Mouse (Mus musculus) v-Abl transformed pro-B cells (cell line): ENCODE measurements around the gene Prlr.

Experiments used
- in situ Hi-C, 2 experiments: fragments of 400-800 bp; cut with MboI; formaldehyde crosslinking; loops; one replicate each; pipeline ENCODE4 v1.15.1; 2025; ENCODE audit not compliant: unreplicated experiment in 2 of 2

Gene Prlr

DNA sequence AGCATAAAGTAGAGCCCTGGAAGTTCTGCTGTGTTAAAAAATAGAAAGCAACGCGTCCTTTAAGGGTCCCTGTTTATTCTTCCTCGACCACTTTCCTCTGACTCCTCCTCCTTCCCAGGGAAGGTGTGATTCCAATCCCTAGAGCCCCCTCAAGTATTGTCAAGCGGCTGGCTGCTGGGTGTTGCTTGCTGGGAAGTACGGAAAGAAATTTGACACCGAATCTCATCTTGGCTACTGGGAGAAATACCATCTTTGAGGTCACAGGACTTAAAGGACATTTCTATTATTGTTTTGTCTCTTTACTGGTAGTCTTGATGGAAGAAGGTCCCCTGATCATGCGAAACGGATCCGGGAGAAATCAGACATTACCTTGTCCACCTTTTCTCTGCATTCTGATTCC, at the start of gene Prlr:
TSS of gene Prlr (plus strand) at position 156 of the 400 bp plus-strand sequence.
- in situ Hi-C loops = no loop called here

DNA sequence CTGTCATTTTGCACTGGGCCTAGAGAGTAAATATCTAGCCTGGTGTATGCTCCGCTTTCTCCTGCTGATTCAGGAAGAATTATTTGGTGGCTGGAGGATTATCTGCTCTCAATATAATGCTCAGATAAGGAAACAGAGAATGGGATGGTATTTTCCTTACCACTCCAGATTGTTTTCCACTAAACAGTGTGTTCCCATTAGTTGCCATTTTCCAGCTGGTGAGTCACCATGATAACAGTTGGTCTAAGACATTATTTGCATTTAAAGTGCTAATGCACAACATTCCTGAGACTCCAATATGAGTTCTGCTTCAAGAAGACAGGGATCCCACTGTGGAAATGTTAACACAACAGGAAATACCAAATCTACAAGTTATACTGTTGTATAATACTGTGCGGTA, 43.3 kb upstream of the Prlr start:
- in situ Hi-C loops = no loop called here

- in situ Hi-C loops = no loop called here
These were observed 42.1 kb upstream of the Prlr start for GRCm38 (mm10) chr15:10134889-10135288.

GRCm38 (mm10) chr15:10144520-10144919, 32.5 kb upstream of the Prlr start:
- in situ Hi-C loops = no loop called here

- in situ Hi-C loops = no loop called here
These were observed 28.8 kb upstream of the Prlr start for GRCm38 (mm10) chr15:10148196-10148595.

DNA sequence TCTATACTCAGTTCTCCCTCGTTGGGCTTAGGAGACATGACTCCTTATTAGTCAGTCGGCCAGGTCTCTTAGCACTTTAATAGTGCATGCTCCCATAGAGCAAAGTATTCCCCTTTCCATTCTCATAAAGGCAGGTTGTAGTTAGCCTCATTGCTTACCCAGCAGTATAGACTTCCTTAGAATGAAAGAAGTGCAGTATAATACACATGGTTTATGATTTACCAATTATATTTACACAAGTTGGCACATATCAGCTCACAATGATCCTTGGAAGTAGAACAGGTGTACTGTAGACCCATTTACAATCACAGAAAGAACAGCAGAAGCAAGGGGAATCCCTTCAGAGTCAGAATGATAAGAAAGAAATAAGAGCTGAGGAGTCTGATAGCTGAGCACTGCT, 16.4 kb upstream of the Prlr start:
- in situ Hi-C loops = no loop called here

DNA sequence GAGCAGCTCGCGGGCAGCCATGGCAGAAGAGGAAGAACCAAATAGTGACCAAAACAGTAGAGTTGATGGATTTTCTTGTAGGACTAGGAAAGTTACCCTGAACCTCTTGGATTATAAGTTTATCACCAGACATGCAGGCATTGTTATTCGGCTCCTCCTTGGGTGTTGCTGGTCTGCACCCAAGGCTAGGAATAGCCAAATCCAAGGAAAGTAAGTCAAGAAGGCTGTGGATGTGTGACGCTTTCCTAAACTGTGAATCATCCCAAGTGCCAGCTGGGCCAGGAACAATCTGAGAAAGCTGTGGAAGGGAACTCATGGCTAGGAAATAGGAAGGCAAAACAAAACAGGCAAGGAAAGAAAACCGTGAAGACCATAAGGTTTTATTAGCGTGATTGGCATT, 2.0 kb upstream of the Prlr start:
- in situ Hi-C loops = no loop called here

GRCm38 (mm10) chr15:10175656-10176055, 1.4 kb upstream of the Prlr start:
- in situ Hi-C loops = no loop called here

GRCm38 (mm10) chr15:10177519-10178130, 587 bp downstream of the Prlr start:
- in situ Hi-C loops = no loop called here

- in situ Hi-C loops = no loop called here
These were observed 1.1 kb downstream of the Prlr start for GRCm38 (mm10) chr15:10178131-10178566.

DNA sequence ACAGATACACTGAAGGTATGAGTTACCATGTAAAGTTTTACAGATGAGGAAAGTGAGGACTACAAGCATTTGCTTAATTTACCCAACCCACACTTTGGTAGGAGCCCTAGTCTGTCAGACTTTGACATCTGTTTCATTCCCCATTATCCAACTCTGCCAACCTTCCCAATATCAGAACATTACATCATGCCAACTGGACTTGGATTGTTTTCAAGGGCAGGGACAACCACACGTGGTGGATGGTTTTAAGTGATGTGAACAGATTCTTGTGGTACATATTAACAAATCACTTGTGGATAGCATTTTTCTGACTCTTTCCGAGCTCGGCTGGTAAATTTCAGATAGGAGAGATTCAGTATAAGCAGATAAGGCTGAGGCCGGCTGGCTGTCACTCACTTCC, 3.7 kb downstream of the Prlr start:
- in situ Hi-C loops = no loop called here

DNA sequence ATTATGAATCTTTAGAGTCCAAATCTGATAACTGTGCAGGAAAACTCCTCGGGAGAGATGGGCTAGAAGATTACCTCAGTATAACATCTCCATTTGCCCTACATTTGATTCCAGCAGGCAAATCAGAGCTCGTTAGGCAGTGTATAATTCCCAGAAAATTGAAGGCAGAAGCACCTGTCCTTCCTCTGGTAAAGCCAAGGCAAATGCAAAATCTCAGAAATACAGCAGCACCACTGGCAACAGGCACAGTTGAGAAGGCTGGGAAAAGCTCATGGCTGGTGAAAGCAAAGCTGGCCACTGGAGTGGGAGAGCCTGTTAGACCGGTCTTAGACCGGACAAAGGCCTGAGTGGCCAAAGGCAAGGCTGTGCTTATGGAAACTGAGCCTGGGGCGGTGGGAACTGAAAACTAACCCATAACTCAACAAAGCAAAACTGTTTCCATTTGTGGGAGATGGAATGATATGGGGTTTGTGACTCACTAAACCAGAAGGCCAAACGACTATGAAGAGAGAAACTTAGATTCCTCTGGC, 15.1 kb downstream of the Prlr start:
- in situ Hi-C loops = no loop called here

- in situ Hi-C loops = no loop called here
These were observed 24.0 kb downstream of the Prlr start for GRCm38 (mm10) chr15:10200991-10201390.

- in situ Hi-C loops = no loop called here
These were observed 25.7 kb downstream of the Prlr start for GRCm38 (mm10) chr15:10202504-10203302.

DNA sequence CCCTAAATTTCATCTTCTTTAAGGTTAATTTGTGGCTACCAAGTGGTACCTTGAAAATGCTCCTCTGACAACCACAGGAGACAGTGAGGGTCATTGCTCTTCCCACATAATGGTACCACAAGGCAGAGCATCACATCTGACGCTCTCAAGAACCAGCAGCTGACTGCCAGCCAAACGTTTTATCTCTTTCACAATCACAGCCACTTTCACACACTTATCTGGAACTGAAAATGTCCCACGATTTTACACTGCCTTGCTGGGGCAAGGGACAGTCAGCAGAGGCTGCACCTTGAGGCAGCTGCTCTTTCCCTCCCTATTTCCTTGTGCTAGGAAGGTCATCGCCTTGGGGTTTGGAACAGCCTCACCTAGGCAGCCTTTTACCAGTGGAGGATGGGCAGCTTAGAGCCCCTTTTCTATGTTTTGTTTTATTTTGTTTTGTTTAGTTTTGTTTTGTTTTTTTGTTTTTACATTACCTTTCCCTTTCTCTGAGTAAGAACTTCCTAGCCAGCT, 33.3 kb downstream of the Prlr start:
- in situ Hi-C loops = no loop called here

DNA sequence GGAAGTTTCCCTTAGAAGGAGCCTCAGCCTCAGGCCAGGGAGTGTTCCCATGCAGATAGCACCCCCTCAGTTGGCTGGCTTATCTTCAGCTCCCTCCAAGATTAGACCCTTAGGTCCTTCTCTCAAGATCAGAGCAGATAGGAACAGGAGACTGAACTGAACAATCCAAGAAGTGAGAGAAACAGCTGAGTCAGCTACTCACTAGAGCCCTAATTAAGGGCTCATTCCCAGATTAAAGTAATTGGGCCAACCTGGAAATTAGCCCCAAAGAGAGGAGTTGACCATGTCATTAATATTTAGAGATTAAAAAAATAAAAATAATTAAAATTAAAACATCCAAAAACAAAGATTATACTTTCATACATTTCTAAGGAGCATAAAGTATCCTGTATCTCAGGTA, 35.0 kb downstream of the Prlr start:
- in situ Hi-C loops = no loop called here

DNA sequence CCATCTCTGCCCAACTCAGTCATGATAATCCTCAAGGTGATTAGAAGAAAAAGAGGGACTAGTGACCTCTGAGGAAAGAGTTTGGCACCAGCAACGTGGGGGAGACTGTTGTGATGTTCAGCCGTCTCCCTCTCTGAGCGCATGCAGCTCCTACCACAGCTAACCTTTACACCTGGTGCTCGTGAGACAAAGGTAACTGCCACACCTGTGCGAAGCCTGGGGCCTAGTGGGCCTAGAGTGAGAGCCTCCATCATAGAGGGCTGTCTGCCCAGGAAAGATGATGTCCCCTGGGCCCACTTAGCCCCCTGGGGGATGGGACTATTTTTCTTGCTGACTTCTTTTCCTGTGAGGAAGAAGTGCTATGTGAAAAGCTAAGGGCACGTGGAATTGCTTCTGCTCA, 36.2 kb downstream of the Prlr start:
- in situ Hi-C loops = no loop called here

GRCm38 (mm10) chr15:10213710-10214109, 36.7 kb downstream of the Prlr start:
- in situ Hi-C loops = no loop called here

DNA sequence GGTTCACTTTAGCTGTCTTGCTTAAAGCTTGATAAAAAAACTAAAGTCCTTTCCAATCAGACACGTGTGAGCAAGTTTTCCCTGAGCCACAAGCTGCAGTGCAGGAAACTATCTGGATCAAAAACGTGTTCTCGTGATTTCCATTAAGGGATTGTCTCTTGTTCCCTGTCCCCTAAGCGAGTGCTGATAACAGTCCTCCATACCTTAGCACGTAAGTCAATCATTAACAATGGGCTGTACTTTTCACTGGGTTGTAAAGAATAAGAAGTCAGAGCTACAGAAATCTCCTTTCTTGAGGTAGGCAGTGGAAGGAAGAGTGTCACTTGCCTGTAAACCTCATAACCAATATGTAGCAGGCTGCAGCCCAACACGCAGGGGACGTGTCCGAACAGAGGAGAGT, 38.7 kb downstream of the Prlr start:
- in situ Hi-C loops = no loop called here

DNA sequence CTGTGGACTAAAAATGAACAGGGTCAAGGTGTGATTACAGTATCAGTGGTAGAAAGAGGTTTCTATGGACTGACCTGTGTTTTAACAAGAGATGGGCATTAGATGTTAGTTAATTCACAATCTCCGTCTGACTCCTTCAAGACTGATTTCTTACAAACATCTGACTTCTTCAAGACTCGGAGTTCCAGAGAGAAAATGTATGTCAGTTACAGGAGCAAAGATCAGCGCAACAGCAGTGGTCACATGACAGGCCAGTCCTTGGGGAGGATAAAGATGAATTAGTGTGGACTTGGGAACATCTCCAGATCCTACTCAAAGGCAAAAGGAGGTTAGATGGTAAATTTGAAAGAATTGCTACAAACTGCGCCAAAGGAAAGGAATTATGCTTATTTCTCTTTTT, 39.2 kb downstream of the Prlr start:
- in situ Hi-C loops = no loop called here

DNA sequence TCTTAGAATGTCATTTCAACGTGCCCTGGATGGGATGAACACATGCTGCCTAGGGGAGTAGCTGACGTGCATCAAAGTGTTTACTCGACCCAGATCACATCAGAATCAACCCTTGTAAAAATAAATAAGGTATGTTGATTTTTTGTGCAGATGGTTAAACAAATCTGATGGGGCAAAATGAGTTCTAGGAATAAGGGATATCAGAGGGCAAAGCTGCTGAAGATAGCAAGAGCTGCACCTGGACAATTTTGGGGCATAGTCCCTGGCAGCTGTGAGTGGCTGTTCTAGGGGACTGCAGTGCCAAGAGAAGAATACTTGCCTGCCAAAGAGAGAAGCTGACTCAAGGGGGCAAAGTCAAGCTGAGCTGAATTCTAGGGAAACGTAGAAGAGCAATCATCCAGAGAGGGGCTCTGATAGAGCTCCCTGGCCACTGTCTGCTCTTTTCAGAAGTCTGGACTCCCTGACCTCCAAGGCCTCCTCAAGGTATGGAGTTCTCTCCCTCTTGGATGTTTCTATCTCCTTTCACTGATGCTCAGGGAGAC, 46.6 kb downstream of the Prlr start:
- in situ Hi-C loops = no loop called here

GRCm38 (mm10) chr15:10225701-10226100, 48.7 kb downstream of the Prlr start:
- in situ Hi-C loops = no loop called here
